Mouse (Mus musculus): ENCODE measurements around the gene Arid5a. TPM values are rescaled to one million over a fixed set of nuclear protein-coding genes. Genes with fewer than 3 reads are reported as not detected.

The Arid5a gene
- polyA plus RNA-seq, 1 experiment from 2014 or later, result 3.4 TPM

- no peak overlapping the region for H3K27ac ChIP-seq (replicated peaks)
- DNase-seq (ENCODE audit: low spot score), result no peak
- no peak overlapping the region for H3K4me3 ChIP-seq
- peaks cover 91% of the 10 kb centered on the region for H3K36me3 ChIP-seq
- H3K27me3 ChIP-seq (ENCODE audit: low read depth, poor library complexity, severe bottlenecking), result no peaks in the 10 kb centered on the region
- 94% methylated on average over 5 of the region's 5 CpGs for WGBS
- no peaks in the 10 kb centered on the region for H3K9me3 ChIP-seq (replicated peaks)
- no peaks in the 10 kb centered on the region for H3K4me1 ChIP-seq
Observed at GRCm38 (mm10) chr1:36356955-36357695, 49.6 kb downstream of the Arid5a start.

DNA sequence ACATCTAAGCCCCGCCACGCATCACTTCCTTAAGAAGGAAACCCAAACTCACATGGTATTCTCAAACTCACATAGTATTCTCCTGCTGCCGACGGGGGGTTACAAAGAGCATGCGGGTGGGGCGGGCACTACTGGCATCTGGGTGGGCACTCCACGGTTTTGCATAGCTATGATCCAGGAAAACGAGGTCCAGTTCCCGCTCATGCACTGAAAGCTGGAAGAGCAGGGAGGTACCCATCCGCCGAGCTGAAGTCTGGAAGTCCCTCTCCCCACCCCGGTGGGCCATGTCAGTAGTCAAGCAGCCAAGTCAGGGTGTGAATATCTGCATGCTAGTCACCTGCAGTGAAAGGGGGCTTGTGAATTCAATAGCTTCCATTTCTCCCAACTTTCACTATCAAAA lies 60.2 kb downstream of the Arid5a start:
- peaks cover 47% of the 10 kb centered on the region for H3K36me3 ChIP-seq
- H3K9me3 ChIP-seq (replicated peaks), result no peaks in the 10 kb centered on the region
- peaks cover 18% of the 10 kb centered on the region for H3K4me1 ChIP-seq
- 0 out of 2 replicates have a peak, but pooled peaks cover 5% of the 10 kb centered on the region for H3K27me3 ChIP-seq (ENCODE audit: low read depth, poor library complexity, severe bottlenecking)
- H3K27ac ChIP-seq (replicated peaks), result no peak overlapping the region
- H3K4me3 ChIP-seq, result peak overlapping the region; percentile 93
- no peak for DNase-seq (ENCODE audit: low spot score)
- WGBS, result 70% methylated on average over 12 of the region's 12 CpGs

DNA sequence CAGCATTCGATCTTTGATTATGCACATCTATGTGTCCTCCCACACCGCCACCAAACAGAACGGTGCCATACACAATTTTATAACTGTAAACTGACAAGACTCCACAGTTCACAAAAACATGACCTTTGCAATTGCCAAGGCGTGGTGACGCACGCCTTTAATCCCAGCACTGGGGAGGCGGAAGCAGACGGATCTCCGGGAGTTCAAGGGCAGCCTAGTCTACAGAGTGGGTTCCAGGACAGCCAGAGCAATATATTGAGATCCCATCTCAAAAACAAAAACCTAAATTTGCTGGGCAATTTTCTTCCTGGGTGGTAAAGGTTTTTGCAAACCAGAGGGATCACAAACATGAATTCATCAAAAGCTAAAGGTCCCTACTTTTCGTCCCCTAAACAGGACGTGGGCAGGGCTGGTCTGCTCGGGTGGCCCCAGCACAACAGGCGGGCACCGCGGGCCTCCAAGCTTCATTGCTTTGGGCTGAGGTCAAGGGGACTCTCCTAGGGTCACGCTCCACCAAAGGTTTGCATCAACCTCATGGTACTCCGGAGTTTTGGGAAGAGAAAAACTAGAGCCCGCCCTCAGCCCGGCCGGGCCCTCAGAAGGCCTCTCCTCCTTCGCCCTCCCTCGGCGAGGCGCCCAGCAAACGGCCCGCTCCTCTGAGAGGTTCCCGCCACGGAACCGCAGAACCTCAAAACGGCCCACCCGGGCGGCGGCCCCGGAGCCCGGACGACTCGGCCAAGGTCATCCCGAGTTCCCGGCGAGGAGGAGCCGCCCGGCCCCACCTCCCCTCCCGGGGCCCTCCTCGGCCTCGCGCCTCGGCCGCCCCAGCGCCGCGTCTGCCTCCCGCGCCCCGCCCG lies 60.8 kb downstream of the Arid5a start:
- 7% methylated on average over 55 of the region's 55 CpGs for whole genome bisulfite sequencing
- no peak for DNase-seq (ENCODE audit: low spot score)
- Histone ChIP-seq H3K4me1 (peaks cover 18% of the 10 kb centered on the region), H3K9me3 (replicated peaks) (no peaks in the 10 kb centered on the region), H3K4me3 (peak overlapping the region; percentile 93), H3K27ac (replicated peaks) (peak overlapping the region; percentile 98), H3K27me3 (ENCODE audit: low read depth, poor library complexity, severe bottlenecking) (0 out of 2 replicates have a peak, but pooled peaks cover 5% of the 10 kb centered on the region), H3K36me3 (peaks cover 40% of the 10 kb centered on the region)

DNA sequence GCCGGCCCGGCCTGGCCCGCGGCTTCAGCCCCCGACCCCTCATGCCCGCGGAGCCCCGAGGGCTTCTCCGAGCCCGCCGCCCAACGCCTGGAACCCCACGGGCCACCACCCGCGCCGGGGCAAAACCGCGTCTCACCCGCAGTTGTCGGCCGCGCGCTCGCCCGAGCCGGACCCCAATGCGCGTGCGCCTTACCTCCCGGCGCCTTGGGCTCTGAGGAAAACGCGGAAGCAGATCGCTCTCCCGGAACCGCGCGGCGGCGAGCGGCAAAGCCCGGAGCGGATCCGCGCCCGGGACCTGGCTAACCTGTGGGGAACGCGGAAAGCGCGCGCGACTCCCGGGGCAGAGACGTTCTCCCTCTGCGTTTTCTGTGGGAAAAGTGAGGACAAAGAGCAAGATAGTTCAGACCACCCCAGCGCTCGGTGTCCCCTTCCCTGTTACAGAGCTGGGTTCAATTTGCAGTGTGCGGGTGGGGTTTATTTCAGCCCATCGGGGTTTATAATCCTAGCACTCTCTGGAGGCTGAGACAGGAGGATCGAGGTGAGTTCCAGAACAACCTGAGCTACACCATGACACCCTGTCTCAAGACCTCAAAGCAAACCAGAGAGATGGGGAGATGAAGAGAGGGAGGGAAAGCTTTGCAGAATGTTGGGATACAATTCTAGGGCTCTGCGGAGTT lies 61.6 kb downstream of the Arid5a start, which contains the start of gene Kansl3:
Gene Kansl3, minus strand, starts transcription at position 213 of the 677 bp plus-strand sequence.
- peak within 1 kb of the TSS; percentile 98 for H3K27ac ChIP-seq (replicated peaks)
- 0 out of 2 replicates have a peak, but pooled peaks cover 5% of the 10 kb centered on the region for H3K27me3 ChIP-seq (ENCODE audit: low read depth, poor library complexity, severe bottlenecking)
- peaks cover 18% of the 10 kb centered on the region for H3K4me1 ChIP-seq
- H3K9me3 ChIP-seq (replicated peaks), result no peaks in the 10 kb centered on the region
- peaks cover 32% of the 10 kb centered on the region for H3K36me3 ChIP-seq
- peak; percentile 93 for DNase-seq (ENCODE audit: low spot score)
- 4% methylated on average over 61 of the region's 61 CpGs for WGBS
- peak within 1 kb of the TSS; percentile 93 for H3K4me3 ChIP-seq

DNA sequence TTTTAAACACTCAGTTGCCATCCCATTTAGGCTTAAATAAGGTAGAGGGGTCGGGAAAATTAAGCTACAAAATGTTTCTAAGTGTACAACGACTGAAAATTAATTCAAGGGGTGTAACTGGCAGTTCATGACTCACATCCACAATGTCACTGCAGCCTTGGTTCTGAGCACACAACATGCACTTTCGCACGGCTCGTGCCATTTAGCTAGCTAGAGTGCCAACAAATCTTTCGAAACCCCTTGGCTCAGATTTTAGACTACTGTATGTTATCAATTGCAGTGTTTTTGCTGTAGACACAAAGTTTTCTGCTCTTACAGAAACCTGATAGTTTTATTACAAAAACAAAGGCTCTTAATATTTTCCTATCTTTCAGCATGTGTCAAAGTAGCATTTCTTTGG lies 63.4 kb downstream of the Arid5a start:
- H3K27ac ChIP-seq (replicated peaks), result no peak overlapping the region
- peaks cover 15% of the 10 kb centered on the region for H3K36me3 ChIP-seq
- DNase-seq (ENCODE audit: low spot score), result no peak
- peaks cover 18% of the 10 kb centered on the region for H3K4me1 ChIP-seq
- WGBS, result 89% methylated on average over 6 of the region's 6 CpGs
- H3K27me3 ChIP-seq (ENCODE audit: low read depth, poor library complexity, severe bottlenecking), result 0 out of 2 replicates have a peak, but pooled peaks cover 5% of the 10 kb centered on the region
- H3K9me3 ChIP-seq (replicated peaks), result no peaks in the 10 kb centered on the region
- no peak overlapping the region for H3K4me3 ChIP-seq

GRCm38 (mm10) chr1:36371934-36372845 lies 64.7 kb downstream of the Arid5a start, which contains the start of gene Fer1l5:
TSS of gene Fer1l5 (plus strand) at chr1:36372291.
- Histone ChIP-seq H3K4me3 (no peak within 1 kb of the TSS), H3K27me3 (ENCODE audit: low read depth, poor library complexity, severe bottlenecking) (0 out of 2 replicates have a peak, but pooled peaks cover 5% of the 10 kb centered on the region), H3K4me1 (peaks cover 13% of the 10 kb centered on the region), H3K9me3 (replicated peaks) (no peaks in the 10 kb centered on the region), H3K27ac (replicated peaks) (no peak within 1 kb of the TSS), H3K36me3 (0 out of 2 replicates have a peak, but pooled peaks cover 4% of the 10 kb centered on the region)
- 80% methylated on average over 10 of the region's 10 CpGs for WGBS
- no peak for DNase-seq (ENCODE audit: low spot score)

Small RNAs within 50 kb of the gene (microRNA-seq; reads per million reads assigned to microRNA genes)
- gene Mir6898, result 0.90 reads per million

Other genes with a start within 250 kb of the Arid5a start
- gene Hs6st1, start 239.3 kb upstream of the Arid5a start, polyA plus RNA-seq (2016; fragmentation: Nextera tagmentation; extraction: Ambion mirVana), result 4.9 and 5.4 TPM in 2 replicates
- gene Uggt1, start 63.0 kb upstream of the Arid5a start, polyA plus RNA-seq (2016; fragmentation: Nextera tagmentation; extraction: Ambion mirVana), result 52.5 and 56.9 TPM in 2 replicates
- 0.27 and 0.37 TPM in 2 replicates for gene Neurl3, start 33.1 kb upstream of the Arid5a start, polyA plus RNA-seq (2016; fragmentation: Nextera tagmentation; extraction: Ambion mirVana)
- 49.7 and 53.6 TPM in 2 replicates for gene Kansl3, start 61.4 kb downstream of the Arid5a start, polyA plus RNA-seq (2016; fragmentation: Nextera tagmentation; extraction: Ambion mirVana)
- gene Fer1l5, start 64.6 kb downstream of the Arid5a start, polyA plus RNA-seq (2016; fragmentation: Nextera tagmentation; extraction: Ambion mirVana), result 1.8 and 1.9 TPM in 2 replicates
- 63.5 and 69.9 TPM in 2 replicates for gene Lman2l, start 137.5 kb downstream of the Arid5a start, polyA plus RNA-seq (2016; fragmentation: Nextera tagmentation; extraction: Ambion mirVana)
- gene Cnnm4, start 163.9 kb downstream of the Arid5a start, polyA plus RNA-seq (2016; fragmentation: Nextera tagmentation; extraction: Ambion mirVana), result 15.5 and 15.6 TPM in 2 replicates
- gene Cnnm3, start 204.1 kb downstream of the Arid5a start, polyA plus RNA-seq (2016; fragmentation: Nextera tagmentation; extraction: Ambion mirVana), result 2.6 and 3.1 TPM in 2 replicates
- gene Ankrd23, start 229.2 kb downstream of the Arid5a start, polyA plus RNA-seq (2016; fragmentation: Nextera tagmentation; extraction: Ambion mirVana), result 16.3 and 17.4 TPM in 2 replicates
- 0.69 TPM in 1 of 2 replicates, not detected in the other for gene Gm42417, start 231.7 kb downstream of the Arid5a start, polyA plus RNA-seq (2016; fragmentation: Nextera tagmentation; extraction: Ambion mirVana)
- gene Ankrd39, start 239.7 kb downstream of the Arid5a start, polyA plus RNA-seq (2016; fragmentation: Nextera tagmentation; extraction: Ambion mirVana), result 17.8 and 21.2 TPM in 2 replicates

Measured in midbrain, embryonic 10.5 days (tissue).